Mouse (Mus musculus) left cerebral cortex, postnatal 4 days (tissue): Measurements from ENCODE around the gene Thada. TPM values are rescaled to one million over a fixed set of nuclear protein-coding genes. Genes with fewer than 3 reads are reported as not detected.
"Not testable (repeated sequence)": the region's sequence is repeated elsewhere in the genome, so short reads cannot be mapped to it uniquely, and the experiment has no call there.

Experiments
- DNase-seq: peaks from one replicate; pipeline ENCODE4 v3.0.0-alpha.2; 2022
- intact Hi-C: fragments of 180-260 bp; cut with DNase I; formaldehyde crosslinking; loops from one replicate; pipeline ENCODE4 v1.15.1; 2025
- total RNA-seq, 2 experiments: library from RNA; stranded (reverse); gene quantifications; 2 replicates each; pipeline ENCODE4 v1.2.3; 2021

Gene Thada
- total RNA-seq, 2 experiments from 2014 or later: 18.4 to 21.7 TPM

GRCm38 (mm10) chr17:84314341-84314740 lies 151.7 kb downstream of the Thada start:
- intact Hi-C loops: no loop called here
- no peak for DNase-seq

- intact Hi-C loops: no loop called here
- no peak for DNase-seq
Measured at GRCm38 (mm10) chr17:84313494-84313893, 152.5 kb downstream of the Thada start.

GRCm38 (mm10) chr17:84306151-84306550 lies 159.9 kb downstream of the Thada start:
- intact Hi-C loops: no loop called here

GRCm38 (mm10) chr17:84305074-84305473 lies 160.9 kb downstream of the Thada start:
- intact Hi-C loops: no loop called here
- DNase-seq: no peak

More at GRCm38 (mm10) chr17:84306151-84306550, 159.9 kb downstream of the Thada start:
- DNase-seq: no peak

- intact Hi-C loops: no loop called here
- DNase-seq: no peak
Measured at GRCm38 (mm10) chr17:84304141-84304540, 161.9 kb downstream of the Thada start.

GRCm38 (mm10) chr17:84297976-84298375 lies 168.0 kb downstream of the Thada start:
- intact Hi-C loops: no loop called here
- DNase-seq: no peak

GRCm38 (mm10) chr17:84293221-84293620 lies 172.8 kb downstream of the Thada start:
- DNase-seq: no peak
- intact Hi-C loops: no loop called here

- DNase-seq, intact Hi-C loops: not testable (repeated sequence)
Measured at GRCm38 (mm10) chr17:84291228-84291627, 174.8 kb downstream of the Thada start.

GRCm38 (mm10) chr17:84287675-84288420 lies 178.2 kb downstream of the Thada start:
- intact Hi-C loops: no loop called here
- DNase-seq: no peak

- no peak for DNase-seq
- intact Hi-C loops: no loop called here
Measured at GRCm38 (mm10) chr17:84286536-84286935, 179.5 kb downstream of the Thada start.

GRCm38 (mm10) chr17:84282388-84283280 lies 183.4 kb downstream of the Thada start:
- intact Hi-C loops: no loop called here
- no peak for DNase-seq

- intact Hi-C loops: no loop called here
Measured at GRCm38 (mm10) chr17:84279001-84279400, 187.0 kb downstream of the Thada start.

GRCm38 (mm10) chr17:84278193-84278953 lies 187.6 kb downstream of the Thada start:
- intact Hi-C loops: no loop called here
- no peak for DNase-seq

More at GRCm38 (mm10) chr17:84279001-84279400, 187.0 kb downstream of the Thada start:
- DNase-seq: no peak

GRCm38 (mm10) chr17:84274999-84275398 lies 191.0 kb downstream of the Thada start:
- intact Hi-C loops: no loop called here
- no peak for DNase-seq

GRCm38 (mm10) chr17:84274163-84274562 lies 191.8 kb downstream of the Thada start:
- no peak for DNase-seq
- intact Hi-C loops: no loop called here

- intact Hi-C loops: no loop called here
- DNase-seq: no peak
Measured at GRCm38 (mm10) chr17:84272557-84273261, 193.3 kb downstream of the Thada start.

GRCm38 (mm10) chr17:84271566-84272202 lies 194.3 kb downstream of the Thada start:
- DNase-seq: no peak
- intact Hi-C loops: no loop called here

GRCm38 (mm10) chr17:84269722-84270121 lies 196.3 kb downstream of the Thada start:
- intact Hi-C loops: no loop called here
- no peak for DNase-seq

- no peak for DNase-seq
- intact Hi-C loops: no loop called here
Measured at GRCm38 (mm10) chr17:84268450-84268849, 197.6 kb downstream of the Thada start.
